Mouse (Mus musculus): ENCODE measurements around the gene Ascl3. TPM values are rescaled to one million over a fixed set of nuclear protein-coding genes. Genes with fewer than 3 reads are reported as not detected.

The Ascl3 gene
- 0.38 TPM in 1 of 2 replicates, not detected in the other for polyA plus RNA-seq (2014; fragmentation: Nextera tagmentation; extraction: Ambion mirVana)

DNA sequence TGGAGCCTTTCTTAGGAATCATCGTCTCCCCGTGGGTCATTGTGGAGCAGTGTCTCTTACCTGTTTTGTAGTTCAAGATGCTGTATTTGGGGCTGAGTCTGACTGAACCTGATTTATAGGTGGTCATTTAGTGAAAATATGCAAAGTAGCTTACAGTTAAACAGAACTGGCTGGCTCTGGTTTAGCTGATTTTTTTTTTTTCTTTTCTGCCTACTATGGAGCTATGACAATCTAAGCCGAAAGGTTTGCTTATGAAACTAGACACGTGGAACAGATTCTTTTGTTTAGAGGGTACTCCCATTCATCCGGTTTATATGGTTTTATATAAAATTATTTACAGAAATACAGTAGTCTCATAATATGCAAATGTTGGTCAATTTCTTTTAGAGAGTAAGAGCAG is at the start of gene Ascl3:
Gene Ascl3 (minus strand): TSS at position 101 of the 400 bp plus-strand sequence.
- Histone ChIP-seq H3K9ac (no peak within 1 kb of the TSS), H3K4me2 (no peak within 1 kb of the TSS), H3K4me1 (ENCODE audit: insufficient read depth) (peaks cover 9% of the 10 kb centered on the region), H3K36me3 (ENCODE audit: insufficient read depth) (peaks cover 15% of the 10 kb centered on the region; the same call in 1 of the 2 replicates), H3K9me3 (ENCODE audit: low read depth, low read length) (no peaks in the 10 kb centered on the region), H3K4me3 (ENCODE audit: low read depth, low read length) (no peak within 1 kb of the TSS), H3K27me3 (ENCODE audit: insufficient read depth, low read length) (no peaks in the 10 kb centered on the region), H3K27ac (ENCODE audit: low read depth) (no peak within 1 kb of the TSS)
- WGBS, result 82% methylated on average over 5 of the region's 5 CpGs
- no peak for ATAC-seq (ENCODE audit: insufficient read depth)
- no peak for DNase-seq
- TF ChIP-seq CTCF (IDR thresholded peaks at IDR 0.05; ENCODE audit: low read depth), result no peak

DNA sequence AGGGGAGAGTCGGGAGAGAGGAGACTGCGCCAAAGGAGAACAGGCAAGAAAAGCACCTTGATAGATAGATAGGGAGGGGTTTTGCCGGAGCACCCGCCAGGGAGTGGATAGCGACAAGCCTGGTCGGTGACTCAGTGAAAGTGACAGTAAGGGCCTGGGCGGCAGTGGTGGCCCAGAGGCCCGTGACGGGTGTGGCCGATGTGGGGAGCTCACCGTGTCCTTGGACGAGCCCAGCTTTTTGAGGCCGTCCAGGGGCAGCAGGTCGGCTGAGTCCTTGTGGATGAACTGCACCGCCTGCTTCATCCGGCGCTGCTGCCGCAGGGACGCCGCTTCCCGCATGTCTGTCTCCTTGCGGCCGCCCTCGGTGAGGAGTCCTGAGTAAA is 49.6 kb upstream of the Ascl3 start:
- Histone ChIP-seq H3K36me3 (ENCODE audit: insufficient read depth) (no peaks in the 10 kb centered on the region), H3K27me3 (ENCODE audit: insufficient read depth, low read length) (peaks cover 54% of the 10 kb centered on the region)
- under 1% methylated on average over 24 of the region's 24 CpGs for WGBS

DNA sequence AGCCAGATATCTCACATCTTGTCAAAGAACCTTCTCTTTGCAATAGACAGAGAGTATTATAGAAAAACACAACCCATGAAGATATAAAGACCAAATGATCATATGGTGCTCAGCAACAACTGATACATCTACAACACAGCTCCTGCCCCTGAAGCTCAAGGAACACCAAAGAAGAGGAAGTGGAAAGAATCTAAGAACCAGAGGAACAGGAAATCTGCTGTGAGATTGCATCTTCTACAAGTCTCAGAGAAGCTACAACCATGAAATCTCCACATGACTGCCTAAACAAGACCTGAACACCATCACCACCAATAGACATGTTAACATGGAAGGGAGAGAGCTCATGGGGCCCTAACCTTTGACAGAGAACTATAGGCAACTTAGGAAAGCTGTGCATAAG is 40.7 kb upstream of the Ascl3 start:
- no peak overlapping the region for H3K4me2 ChIP-seq
- no peaks in the 10 kb centered on the region for H3K27me3 ChIP-seq (ENCODE audit: insufficient read depth, low read length)
- H3K9me3 ChIP-seq (ENCODE audit: low read depth, low read length), result no peaks in the 10 kb centered on the region
- DNase-seq, result no peak
- TF ChIP-seq CTCF (IDR thresholded peaks at IDR 0.05; ENCODE audit: low read depth), result no peak
- H3K4me1 ChIP-seq (ENCODE audit: insufficient read depth), result no peaks in the 10 kb centered on the region
- no peaks in the 10 kb centered on the region for H3K36me3 ChIP-seq (ENCODE audit: insufficient read depth)
- no peak for ATAC-seq (ENCODE audit: insufficient read depth)
- no peak overlapping the region for H3K9ac ChIP-seq
- H3K4me3 ChIP-seq (ENCODE audit: low read depth, low read length), result no peak overlapping the region
- H3K27ac ChIP-seq (ENCODE audit: low read depth), result no peak overlapping the region

More for the DNA sequence above, 49.6 kb upstream of the Ascl3 start:
- H3K4me1 ChIP-seq (ENCODE audit: insufficient read depth), result peaks cover 8% of the 10 kb centered on the region; the same call in 1 of the 2 replicates
- H3K4me2 ChIP-seq, result peak overlapping the region; percentile 87
- ATAC-seq (ENCODE audit: insufficient read depth) (peak; percentile 62; the same call in 1 of the 2 replicates), DNase-seq (no peak)
- peak overlapping the region; percentile 20; the same call in 1 of the 2 replicates for H3K9ac ChIP-seq
- TF ChIP-seq CTCF (IDR thresholded peaks at IDR 0.05; ENCODE audit: low read depth), result no peak
- H3K9me3 ChIP-seq (ENCODE audit: low read depth, low read length), result no peaks in the 10 kb centered on the region
- H3K27ac ChIP-seq (ENCODE audit: low read depth), result no peak overlapping the region
- H3K4me3 ChIP-seq (ENCODE audit: low read depth, low read length), result peak overlapping the region; percentile 47

DNA sequence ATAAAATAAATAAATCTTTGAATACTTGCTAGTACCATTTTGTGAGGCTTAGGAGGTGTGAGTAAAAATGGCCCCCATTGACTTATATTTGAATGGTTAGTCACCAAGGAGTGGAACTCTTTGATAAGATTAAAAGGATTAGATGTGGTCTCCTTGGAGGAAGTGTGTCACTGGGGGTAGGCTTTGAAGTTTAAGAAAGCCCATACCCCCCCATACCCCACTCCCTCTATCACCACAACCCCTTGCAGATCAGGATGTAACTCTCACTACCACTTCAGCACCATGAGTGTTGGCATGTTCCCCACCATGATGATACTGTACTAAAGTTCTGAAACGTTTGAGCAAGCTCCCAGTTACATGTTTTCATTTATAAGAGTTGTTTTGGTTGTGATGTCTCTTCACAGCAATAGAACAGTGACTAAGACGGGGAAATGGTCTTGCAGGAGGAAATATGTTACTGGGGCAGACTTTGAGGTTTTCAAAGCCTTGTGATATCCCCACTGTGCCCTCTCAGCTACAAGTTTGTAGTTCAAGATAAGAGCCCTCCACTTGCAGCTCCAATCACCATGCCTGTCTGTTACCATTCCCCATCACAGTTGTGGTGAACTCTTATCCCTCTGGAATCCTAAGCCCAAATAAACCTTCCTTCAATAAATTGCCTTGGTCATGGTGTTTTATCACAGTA is 37.3 kb upstream of the Ascl3 start:
- ATAC-seq (ENCODE audit: insufficient read depth) (no peak), DNase-seq (no peak)
- H3K9me3 ChIP-seq (ENCODE audit: low read depth, low read length), result no peaks in the 10 kb centered on the region
- WGBS, result 38% methylated on average over 2 of the region's 2 CpGs
- H3K27me3 ChIP-seq (ENCODE audit: insufficient read depth, low read length), result no peaks in the 10 kb centered on the region
- H3K27ac ChIP-seq (ENCODE audit: low read depth), result no peak overlapping the region
- no peak for TF ChIP-seq CTCF (IDR thresholded peaks at IDR 0.05; ENCODE audit: low read depth)
- no peak overlapping the region for H3K4me3 ChIP-seq (ENCODE audit: low read depth, low read length)
- no peak overlapping the region for H3K9ac ChIP-seq
- H3K4me1 ChIP-seq (ENCODE audit: insufficient read depth), result no peaks in the 10 kb centered on the region
- H3K36me3 ChIP-seq (ENCODE audit: insufficient read depth), result no peaks in the 10 kb centered on the region
- H3K4me2 ChIP-seq, result no peak overlapping the region

DNA sequence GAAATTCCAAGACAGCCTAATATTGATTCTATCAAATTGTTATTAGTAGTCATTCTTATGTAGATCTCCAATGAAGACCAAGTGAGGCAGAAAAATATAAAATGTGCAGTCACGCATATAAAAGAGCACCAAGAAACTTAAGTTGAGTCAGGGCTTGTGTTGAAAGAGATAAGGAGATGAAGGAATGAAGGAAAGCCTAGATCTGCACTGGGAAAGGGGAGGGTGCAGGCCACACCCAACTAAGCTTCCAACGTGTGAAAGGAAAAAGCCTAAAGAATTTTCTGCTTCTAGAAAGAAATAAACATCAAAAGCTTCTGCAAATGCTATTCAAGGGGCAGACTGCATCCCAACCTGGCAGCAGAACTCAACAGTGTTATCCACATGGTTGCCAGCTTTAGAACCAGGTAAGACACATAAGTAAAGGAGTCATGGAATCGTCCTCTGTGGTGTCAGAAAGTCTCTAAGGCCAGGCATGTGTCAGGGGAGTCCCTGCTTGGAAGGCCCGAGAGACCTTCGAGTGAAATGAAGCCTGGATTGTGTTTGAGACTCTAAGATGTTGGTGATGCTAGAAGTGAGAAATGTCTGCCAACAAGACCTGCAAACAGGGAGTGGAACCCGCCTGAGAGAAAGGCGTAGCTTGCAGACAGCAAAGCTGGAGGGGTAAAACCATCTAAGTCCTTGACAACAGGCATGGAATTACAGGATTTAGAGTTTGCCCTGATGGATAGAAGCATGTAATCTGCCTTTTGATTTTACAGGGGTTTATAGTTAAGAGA is 36.2 kb upstream of the Ascl3 start:
- H3K27ac ChIP-seq (ENCODE audit: low read depth), result no peak overlapping the region
- TF ChIP-seq CTCF (IDR thresholded peaks at IDR 0.05; ENCODE audit: low read depth), result no peak
- H3K4me3 ChIP-seq (ENCODE audit: low read depth, low read length), result no peak overlapping the region
- no peak for DNase-seq
- no peak overlapping the region for H3K9ac ChIP-seq
- no peaks in the 10 kb centered on the region for H3K27me3 ChIP-seq (ENCODE audit: insufficient read depth, low read length)
- 77% methylated on average over 7 of the region's 7 CpGs for WGBS
- no peak overlapping the region for H3K4me2 ChIP-seq
- ATAC-seq (ENCODE audit: insufficient read depth), result no peak
- no peaks in the 10 kb centered on the region for H3K4me1 ChIP-seq (ENCODE audit: insufficient read depth)
- H3K9me3 ChIP-seq (ENCODE audit: low read depth, low read length), result no peaks in the 10 kb centered on the region
- no peaks in the 10 kb centered on the region for H3K36me3 ChIP-seq (ENCODE audit: insufficient read depth)

DNA sequence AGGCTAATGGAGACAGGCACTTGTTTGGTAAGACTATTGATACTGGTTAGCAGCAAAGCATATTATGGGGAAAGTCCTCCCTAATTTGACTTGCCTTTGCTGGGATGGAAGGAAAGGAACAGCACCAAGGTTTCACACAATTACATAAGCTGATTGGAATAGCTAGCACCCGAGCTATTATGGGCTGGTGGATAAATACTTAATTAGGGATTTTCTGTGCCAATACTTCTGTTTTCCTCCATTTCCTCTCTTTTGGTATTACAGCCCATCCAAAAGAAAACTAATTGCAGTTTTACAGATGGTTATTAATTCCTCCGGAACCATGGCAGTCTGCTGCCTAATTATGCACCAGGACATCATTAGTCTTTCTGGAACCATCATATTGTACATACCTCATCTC is 32.5 kb upstream of the Ascl3 start:
- Histone ChIP-seq H3K9ac (no peak overlapping the region), H3K27me3 (ENCODE audit: insufficient read depth, low read length) (no peaks in the 10 kb centered on the region), H3K27ac (ENCODE audit: low read depth) (no peak overlapping the region), H3K4me3 (ENCODE audit: low read depth, low read length) (no peak overlapping the region), H3K9me3 (ENCODE audit: low read depth, low read length) (no peaks in the 10 kb centered on the region), H3K36me3 (ENCODE audit: insufficient read depth) (no peaks in the 10 kb centered on the region), H3K4me2 (no peak overlapping the region), H3K4me1 (ENCODE audit: insufficient read depth) (no peaks in the 10 kb centered on the region)
- DNase-seq (no peak), ATAC-seq (ENCODE audit: insufficient read depth) (no peak)
- no peak for TF ChIP-seq CTCF (IDR thresholded peaks at IDR 0.05; ENCODE audit: low read depth)
- 59% methylated on average over 2 of the region's 2 CpGs for WGBS

DNA sequence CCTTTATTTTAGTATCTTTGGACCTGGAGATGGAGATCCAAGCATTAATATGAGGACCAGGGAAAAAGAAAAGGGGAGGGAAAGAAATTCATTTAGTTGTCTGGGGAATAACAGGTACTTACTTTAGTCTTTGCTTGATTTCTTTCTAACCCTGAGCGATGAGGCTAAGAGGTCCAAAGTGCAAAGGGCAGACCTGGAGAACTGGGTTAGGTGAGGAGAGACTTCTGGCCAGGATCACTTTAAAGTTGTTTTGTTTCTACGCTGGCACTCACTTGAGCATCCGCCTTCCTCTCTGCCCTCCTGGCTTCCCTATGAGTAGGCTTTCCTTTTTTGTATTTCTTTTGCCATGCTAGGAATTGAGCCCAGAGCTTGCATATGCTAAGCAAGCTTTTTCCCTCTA is 24.8 kb upstream of the Ascl3 start:
- no peak for TF ChIP-seq CTCF (IDR thresholded peaks at IDR 0.05; ENCODE audit: low read depth)
- Histone ChIP-seq H3K4me2 (no peak overlapping the region), H3K36me3 (ENCODE audit: insufficient read depth) (no peaks in the 10 kb centered on the region), H3K9me3 (ENCODE audit: low read depth, low read length) (no peaks in the 10 kb centered on the region), H3K27ac (ENCODE audit: low read depth) (no peak overlapping the region), H3K4me1 (ENCODE audit: insufficient read depth) (no peaks in the 10 kb centered on the region; the same call in 1 of the 2 replicates), H3K4me3 (ENCODE audit: low read depth, low read length) (no peak overlapping the region), H3K27me3 (ENCODE audit: insufficient read depth, low read length) (no peaks in the 10 kb centered on the region), H3K9ac (no peak overlapping the region)
- ATAC-seq (ENCODE audit: insufficient read depth), result no peak
- DNase-seq, result no peak
- WGBS, result 79% methylated on average over 3 of the region's 3 CpGs

Measured in lung, embryonic 14.5 days (tissue).